In genomic region chr2:164754800-164755199, GRCm38 (mm10) we compare ENCODE assay signal across 29 mouse cellular contexts. TPM values are rescaled to one million over a fixed set of nuclear protein-coding genes. Genes with fewer than 3 reads are reported as not detected.
DNase-seq lines count a peak whose midpoint lies in the region; ATAC-seq lines count a peak whose summit lies in the region.
"Had no signal": no experiment of that assay in that cellular context is flagged by ENCODE, and none has a peak within 500 bp of the region (broad histone marks: within the 10 kb centered on the region; RNA-seq: fewer than 3 reads in every experiment).

No protein-coding gene starts in this region.

- no peak for ATAC-seq in liver, embryonic 13.5 days (ENCODE audit: low read depth)
- ATAC-seq: activated CD4-positive, CD25-positive, alpha-beta regulatory T cell, adult 4 months; inflammation-experienced regulatory T-cells, adult 6 months; lung, postnatal 0 days; midbrain, embryonic 13.5 days had no signal

- H3K4me3 ChIP-seq in liver, embryonic 13.5 days (replicated peaks): no peak overlapping the region
- H3K4me3 ChIP-seq: embryonic facial prominence, embryonic 10.5 days; hindbrain, embryonic 13.5 days; limb, embryonic 15.5 days; midbrain, embryonic 13.5 days; neural tube, embryonic 13.5 days; stomach, embryonic 15.5 days had no signal

- H3K9ac ChIP-seq in liver, embryonic 13.5 days: peak overlapping the region; percentile 39; the same call in 1 of the 2 replicates
- H3K9ac ChIP-seq: hindbrain, embryonic 13.5 days; limb, embryonic 15.5 days; midbrain, embryonic 13.5 days; neural tube, embryonic 13.5 days; stomach, embryonic 15.5 days had no signal

- peaks cover 97% of the 10 kb centered on the region for H3K36me3 ChIP-seq in liver, embryonic 13.5 days

- no peaks in the 10 kb centered on the region; the same call in 1 of the 2 replicates for H3K9me3 ChIP-seq in liver, embryonic 13.5 days (replicated peaks)
- H3K9me3 ChIP-seq: embryonic facial prominence, embryonic 10.5 days; G1E; hindbrain, embryonic 13.5 days; limb, embryonic 15.5 days; midbrain, embryonic 13.5 days; neural tube, embryonic 13.5 days; stomach, embryonic 15.5 days had no signal

- H3K4me1 ChIP-seq in liver, embryonic 13.5 days (replicated peaks): peaks cover 55% of the 10 kb centered on the region
- H3K4me1 ChIP-seq: embryonic facial prominence, embryonic 10.5 days; hindbrain, embryonic 13.5 days; limb, embryonic 15.5 days; midbrain, embryonic 13.5 days; neural tube, embryonic 13.5 days; stomach, embryonic 15.5 days had no signal

- DNase-seq in gastrocnemius, adult 18-20 months (ENCODE audit: low spot score): peak; percentile 74
- DNase-seq in gastrocnemius, postnatal 14 days: no peak
- no peak for DNase-seq in liver, embryonic 13.5 days
- DNase-seq in liver (no peak), adipocyte (ENCODE audit: low spot score) (no peak)
- peak; percentile 53 to 63 for DNase-seq in heart, postnatal 10 days
- DNase-seq in ovary, adult 18-20 months (ENCODE audit: low spot score): no peak
- no peak for DNase-seq in spleen, adult 18-20 months
- DNase-seq: adrenal gland, postnatal 14 days; cerebellum, adult 11-12 months; cerebellum, postnatal 36 days; gastrocnemius, postnatal 10 days; kidney, adult 2 months; kidney, postnatal 10 days; thymus, adult 18-20 months; thymus, postnatal 4 days had no signal

- H3K27ac ChIP-seq in liver, embryonic 13.5 days: peak overlapping the region; percentile 98
- H3K27ac ChIP-seq: embryonic facial prominence, embryonic 10.5 days; hindbrain, embryonic 13.5 days; limb, embryonic 15.5 days; midbrain, embryonic 13.5 days; neural tube, embryonic 13.5 days; stomach, embryonic 15.5 days had no signal

- WGBS in liver, embryonic 13.5 days (ENCODE audit: insufficient replicate concordance): 80% methylated on average over 2 of the region's 2 CpGs

- no peaks in the 10 kb centered on the region for H3K27me3 ChIP-seq in liver, embryonic 13.5 days
- H3K27me3 ChIP-seq: hindbrain, embryonic 13.5 days; limb, embryonic 15.5 days; midbrain, embryonic 13.5 days; neural tube, embryonic 13.5 days; stomach, embryonic 15.5 days had no signal

- no peak overlapping the region for H3K4me2 ChIP-seq in liver, embryonic 13.5 days
- H3K4me2 ChIP-seq: hindbrain, embryonic 13.5 days; limb, embryonic 15.5 days; midbrain, embryonic 13.5 days; neural tube, embryonic 13.5 days; stomach, embryonic 15.5 days had no signal

- intact Hi-C loops in gastrocnemius, postnatal 14 days (cut with DNase I; ENCODE audit: low total_unique reads): no loop called here
- intact Hi-C loops in heart, postnatal 10 days (cut with DNase I): no loop called here

RNA-seq across cellular contexts. Expression of gene Dnttip1, which starts 9.0 kb away (rescaled TPM):
- total RNA-seq in gastrocnemius, adult 18-20 months (2021): 10 to 100 TPM; 15.7 to 20.7 TPM
- total RNA-seq in gastrocnemius, postnatal 14 days (2021): 10 to 100 TPM; 23.4 to 26.6 TPM
- polyA plus RNA-seq in liver, embryonic 13.5 days (2015; fragmentation: Nextera tagmentation; extraction: Ambion mirVana): 47.3 and 49.8 TPM in 2 replicates
- 10 to 100 TPM; 35.8 to 38.5 TPM for total RNA-seq in heart, postnatal 10 days (2021)

RNA-seq across cellular contexts. Expression of gene Wfdc3, which starts 9.1 kb away (rescaled TPM):
- total RNA-seq in gastrocnemius, adult 18-20 months (2021): not detected
- not detected for total RNA-seq in gastrocnemius, postnatal 14 days (2021)
- polyA plus RNA-seq in liver, embryonic 13.5 days (2015; fragmentation: Nextera tagmentation; extraction: Ambion mirVana): 0.93 and 1.0 TPM in 2 replicates
- under 1 TPM; 0.17 to 0.40 TPM for total RNA-seq in heart, postnatal 10 days (2021)
- total RNA-seq: gastrocnemius, postnatal 10 days; megakaryocyte, adult 5-6 weeks had no signal
- polyA plus RNA-seq: activated CD4-positive, CD25-positive, alpha-beta regulatory T cell, adult 4 months; inflammation-experienced regulatory T-cells, adult 6 months had no signal

RNA-seq across cellular contexts. Expression of gene Ube2c, which starts 14.9 kb away (rescaled TPM):
- total RNA-seq in gastrocnemius, adult 18-20 months (2021): under 1 TPM; 0.41 to 0.50 TPM
- total RNA-seq in gastrocnemius, postnatal 14 days (2021): 1 to 10 TPM; 6.9 to 8.1 TPM
- 762 and 764 TPM in 2 replicates for polyA plus RNA-seq in liver, embryonic 13.5 days (2015; fragmentation: Nextera tagmentation; extraction: Ambion mirVana)
- 10 to 100 TPM; 31.7 to 32.5 TPM for total RNA-seq in heart, postnatal 10 days (2021)

RNA-seq across cellular contexts. Expression of gene Tnnc2, which starts 25.0 kb away (rescaled TPM):
- over 10,000 TPM; 18,106 to 19,583 TPM for total RNA-seq in gastrocnemius, adult 18-20 months (2021)
- over 10,000 TPM; 14,912 to 15,737 TPM for total RNA-seq in gastrocnemius, postnatal 14 days (2021)
- polyA plus RNA-seq in liver, embryonic 13.5 days (2015; fragmentation: Nextera tagmentation; extraction: Ambion mirVana): 5.1 and 8.4 TPM in 2 replicates
- total RNA-seq in heart, postnatal 10 days (2021): under 1 TPM in 1 of 2 experiments, not detected in 1; 0.52 TPM
- total RNA-seq: G1E; layer of hippocampus, adult 18-20 months; megakaryocyte, adult 5-6 weeks had no signal
- polyA plus RNA-seq: activated CD4-positive, CD25-positive, alpha-beta regulatory T cell, adult 4 months; embryonic facial prominence, embryonic 10.5 days; forebrain, embryonic 11.5 days; G1E; inflammation-experienced regulatory T-cells, adult 6 months; midbrain, embryonic 13.5 days had no signal

RNA-seq across cellular contexts. Expression of gene Snx21, which starts 30.8 kb away (rescaled TPM):
- 10 to 100 TPM; 20.0 to 24.3 TPM for total RNA-seq in gastrocnemius, adult 18-20 months (2021)
- 10 to 100 TPM; 18.0 to 18.7 TPM for total RNA-seq in gastrocnemius, postnatal 14 days (2021)
- 4.1 TPM in 2 replicates for polyA plus RNA-seq in liver, embryonic 13.5 days (2015; fragmentation: Nextera tagmentation; extraction: Ambion mirVana)
- total RNA-seq in heart, postnatal 10 days (2021): 10 to 100 TPM; 25.9 to 26.3 TPM

Comparison
In these comparisons a context has a peak if more than half of its experiments do, and no peak if none do; other contexts are left out.
1. DNase-seq: peak in gastrocnemius, adult 18-20 months (single experiment) and heart, postnatal 10 days (2 of 2); none in gastrocnemius, postnatal 14 days (single experiment), liver, embryonic 13.5 days (single experiment), liver (single experiment), ovary, adult 18-20 months (single experiment), spleen, adult 18-20 months (0 of 2) and adipocyte (single experiment).
2. RNA of gene Ube2c, which starts 14.9 kb away (total RNA-seq): 31.7 to 32.5 TPM in heart, postnatal 10 days and 6.9 to 8.1 TPM in gastrocnemius, postnatal 14 days; 0.41 to 0.50 TPM in gastrocnemius, adult 18-20 months; every median in the first group is over 4 times any median in the second.